In genomic region chr7:24887096-24887495, GRCm38 (mm10) we compare ENCODE assay signal across 10 mouse cellular contexts. TPM values are rescaled to one million over a fixed set of nuclear protein-coding genes. Genes with fewer than 3 reads are reported as not detected.
DNase-seq lines count a peak whose midpoint lies in the region; ATAC-seq and TF ChIP-seq lines count a peak whose summit lies in the region.
"Had no signal": no experiment of that assay in that cellular context is flagged by ENCODE, and none has a peak within 500 bp of the region (broad histone marks: within the 10 kb centered on the region; RNA-seq: fewer than 3 reads in every experiment).

No protein-coding gene starts in this region.

- no peak for DNase-seq in heart, postnatal 25 days (ENCODE audit: low spot score)
- no peak for DNase-seq in liver, embryonic 13.5 days
- no peak for DNase-seq in right cerebral cortex, adult 18-20 months
- no peak for DNase-seq in adipocyte (ENCODE audit: low spot score)
- DNase-seq in c-Kit-positive CD71-positive TER-119-positive erythroid progenitor cells, embryonic 14.5 days (ENCODE audit: low spot score): no peak
- DNase-seq: gastrocnemius, postnatal 10 days had no signal

- no peak for TF ChIP-seq POLR2A in ES-Bruce4 (IDR thresholded peaks at IDR 0.05; ENCODE audit: insufficient read depth, low read length)

- no peak for ATAC-seq in heart, embryonic 15.5 days (replicated peaks; ENCODE audit: insufficient number of reproducible peaks, insufficient read depth, low FRiP score, low read depth)
- no peak for ATAC-seq in forebrain, embryonic 13.5 days
- no peak for ATAC-seq in liver, embryonic 13.5 days (ENCODE audit: low read depth)

- TF ChIP-seq EP300 in ES-Bruce4 (IDR thresholded peaks at IDR 0.05; ENCODE audit: insufficient read depth, low read depth, low read length): no peak

- H3K27ac ChIP-seq in heart, embryonic 15.5 days: 0 out of 2 replicates have a peak overlapping the region, but pooled peaks have one; percentile 4
- peak overlapping the region; percentile 70 for H3K27ac ChIP-seq in ES-Bruce4 (ENCODE audit: insufficient read depth, low read length)
- peak overlapping the region; percentile 16; the same call in 1 of the 2 replicates for H3K27ac ChIP-seq in forebrain, embryonic 13.5 days
- peak overlapping the region; percentile 98 for H3K27ac ChIP-seq in liver, embryonic 13.5 days

- 0 out of 2 replicates have a peak overlapping the region, but pooled peaks have one; percentile 87 for H3K4me3 ChIP-seq in heart, embryonic 15.5 days
- H3K4me3 ChIP-seq in ES-Bruce4 (ENCODE audit: low read depth, low read length): peak overlapping the region; percentile 90
- H3K4me3 ChIP-seq in forebrain, embryonic 13.5 days: 0 out of 2 replicates have a peak overlapping the region, but pooled peaks have one; percentile 91
- peak overlapping the region; percentile 100 for H3K4me3 ChIP-seq in liver, embryonic 13.5 days (replicated peaks)

- TF ChIP-seq CTCF in ES-Bruce4 (IDR thresholded peaks at IDR 0.05; ENCODE audit: low read depth, low read length): no peak

- peaks cover 47% of the 10 kb centered on the region for H3K36me3 ChIP-seq in heart, embryonic 15.5 days
- H3K36me3 ChIP-seq in ES-Bruce4 (ENCODE audit: control insufficient read depth, insufficient read depth, low read length, poor library complexity, severe bottlenecking): peaks cover 52% of the 10 kb centered on the region
- H3K36me3 ChIP-seq in forebrain, embryonic 13.5 days (ENCODE audit: poor library complexity, severe bottlenecking): peaks cover 58% of the 10 kb centered on the region
- peaks cover 64% of the 10 kb centered on the region for H3K36me3 ChIP-seq in liver, embryonic 13.5 days

- intact Hi-C loops in heart, postnatal 25 days (cut with DNase I): loop anchor here (10.0 kb wide), 2 partner anchors 188 to 318 kb away; partner anchors contain the start of genes Grik5 and Zfp574

- no peaks in the 10 kb centered on the region for H3K27me3 ChIP-seq in heart, embryonic 15.5 days
- no peaks in the 10 kb centered on the region for H3K27me3 ChIP-seq in ES-Bruce4 (ENCODE audit: control insufficient read depth, insufficient read depth, low read length, poor library complexity, severe bottlenecking)
- no peaks in the 10 kb centered on the region for H3K27me3 ChIP-seq in forebrain, embryonic 13.5 days
- no peaks in the 10 kb centered on the region for H3K27me3 ChIP-seq in liver, embryonic 13.5 days

- WGBS in heart, embryonic 15.5 days: 72% methylated on average over 4 of the region's 4 CpGs
- WGBS in forebrain, embryonic 13.5 days: 52% methylated on average over 4 of the region's 4 CpGs
- WGBS in liver, embryonic 13.5 days (ENCODE audit: insufficient replicate concordance): 59% methylated on average over 4 of the region's 4 CpGs

- no peaks in the 10 kb centered on the region for H3K9me3 ChIP-seq in heart, embryonic 15.5 days (replicated peaks)
- H3K9me3 ChIP-seq in ES-Bruce4 (replicated peaks; ENCODE audit: control insufficient read depth, insufficient read depth, low read length, poor library complexity, severe bottlenecking): no peaks in the 10 kb centered on the region
- no peaks in the 10 kb centered on the region for H3K9me3 ChIP-seq in forebrain, embryonic 13.5 days (replicated peaks)
- H3K9me3 ChIP-seq in liver, embryonic 13.5 days (replicated peaks): no peaks in the 10 kb centered on the region

- H3K4me1 ChIP-seq in heart, embryonic 15.5 days (replicated peaks): peaks cover 31% of the 10 kb centered on the region
- no peaks in the 10 kb centered on the region for H3K4me1 ChIP-seq in ES-Bruce4 (ENCODE audit: control insufficient read depth, insufficient read depth, low read length)
- H3K4me1 ChIP-seq in forebrain, embryonic 13.5 days: peaks cover 31% of the 10 kb centered on the region
- peaks cover 65% of the 10 kb centered on the region for H3K4me1 ChIP-seq in liver, embryonic 13.5 days (replicated peaks)

- peak overlapping the region; percentile 99; the same call in 1 of the 2 replicates for H3K9ac ChIP-seq in heart, embryonic 15.5 days
- peak overlapping the region; percentile 97 for H3K9ac ChIP-seq in ES-Bruce4 (ENCODE audit: low read depth, poor library complexity, severe bottlenecking)
- H3K9ac ChIP-seq in forebrain, embryonic 13.5 days: peak overlapping the region; percentile 100
- H3K9ac ChIP-seq in liver, embryonic 13.5 days: peak overlapping the region; percentile 100

- peak overlapping the region; percentile 69; the same call in 1 of the 2 replicates for H3K4me2 ChIP-seq in heart, embryonic 15.5 days
- peak overlapping the region; percentile 86 for H3K4me2 ChIP-seq in forebrain, embryonic 13.5 days
- peak overlapping the region; percentile 94 for H3K4me2 ChIP-seq in liver, embryonic 13.5 days

RNA-seq across cellular contexts. Expression of gene Rps19, which starts 2.9 kb away (rescaled TPM):
- polyA plus RNA-seq in heart, embryonic 15.5 days (2015; fragmentation: Nextera tagmentation; extraction: Ambion mirVana): 1,190 and 1,237 TPM in 2 replicates
- total RNA-seq in heart, postnatal 25 days (2021): 100 to 1,000 TPM; 493 to 532 TPM
- polyA plus RNA-seq in ES-Bruce4 (2011; ENCODE audit: insufficient read depth, insufficient read length, low read depth, missing spikeins): 2,100 and 2,446 TPM in 2 replicates
- 1,732 and 1,934 TPM in 2 replicates for polyA plus RNA-seq in forebrain, embryonic 13.5 days (2015; fragmentation: Nextera tagmentation; extraction: Ambion mirVana)
- polyA plus RNA-seq in liver, embryonic 13.5 days (2015; fragmentation: Nextera tagmentation; extraction: Ambion mirVana): 1,483 and 1,612 TPM in 2 replicates

RNA-seq across cellular contexts. Expression of gene Cd79a, which starts 10.1 kb away (rescaled TPM):
- 0.15 and 0.21 TPM in 2 replicates for polyA plus RNA-seq in heart, embryonic 15.5 days (2015; fragmentation: Nextera tagmentation; extraction: Ambion mirVana)
- total RNA-seq in heart, postnatal 25 days (2021): 1 to 10 TPM in 1 of 2 experiments, under 1 TPM in 1; 0.96 to 2.0 TPM
- polyA plus RNA-seq in ES-Bruce4 (2011; ENCODE audit: insufficient read depth, insufficient read length, low read depth, missing spikeins): 2.8 and 2.9 TPM in 2 replicates
- 0.18 TPM in 1 of 2 replicates, not detected in the other for polyA plus RNA-seq in forebrain, embryonic 13.5 days (2015; fragmentation: Nextera tagmentation; extraction: Ambion mirVana)
- 0.51 and 0.61 TPM in 2 replicates for polyA plus RNA-seq in liver, embryonic 13.5 days (2015; fragmentation: Nextera tagmentation; extraction: Ambion mirVana)

RNA-seq across cellular contexts. Expression of gene Arhgef1, which starts 15.6 kb away (rescaled TPM):
- polyA plus RNA-seq in heart, embryonic 15.5 days (2015; fragmentation: Nextera tagmentation; extraction: Ambion mirVana): 59.2 and 92.5 TPM in 2 replicates
- total RNA-seq in heart, postnatal 25 days (2021): 10 to 100 TPM; 47.8 to 51.8 TPM
- polyA plus RNA-seq in ES-Bruce4 (2011; ENCODE audit: insufficient read depth, insufficient read length, low read depth, missing spikeins): 90.5 and 108 TPM in 2 replicates
- 54.2 and 54.9 TPM in 2 replicates for polyA plus RNA-seq in forebrain, embryonic 13.5 days (2015; fragmentation: Nextera tagmentation; extraction: Ambion mirVana)
- 44.3 and 48.2 TPM in 2 replicates for polyA plus RNA-seq in liver, embryonic 13.5 days (2015; fragmentation: Nextera tagmentation; extraction: Ambion mirVana)

RNA-seq across cellular contexts. Expression of gene Dmrtc2, which starts 17.2 kb away (rescaled TPM):
- not detected in 2 replicates for polyA plus RNA-seq in heart, embryonic 15.5 days (2015; fragmentation: Nextera tagmentation; extraction: Ambion mirVana)
- not detected for total RNA-seq in heart, postnatal 25 days (2021)
- polyA plus RNA-seq in ES-Bruce4 (2011; ENCODE audit: insufficient read depth, insufficient read length, low read depth, missing spikeins): 0.75 and 1.1 TPM in 2 replicates
- 0.10 and 0.13 TPM in 2 replicates for polyA plus RNA-seq in forebrain, embryonic 13.5 days (2015; fragmentation: Nextera tagmentation; extraction: Ambion mirVana)
- polyA plus RNA-seq in liver, embryonic 13.5 days (2015; fragmentation: Nextera tagmentation; extraction: Ambion mirVana): not detected in 2 replicates
- total RNA-seq: gastrocnemius, postnatal 10 days; left cerebral cortex, postnatal 14 days had no signal

RNA-seq across cellular contexts. Expression of gene Lypd4, which starts 17.4 kb away (rescaled TPM):
- not detected in 2 replicates for polyA plus RNA-seq in heart, embryonic 15.5 days (2015; fragmentation: Nextera tagmentation; extraction: Ambion mirVana)
- total RNA-seq in heart, postnatal 25 days (2021): not detected
- not detected in 2 replicates for polyA plus RNA-seq in ES-Bruce4 (2011; ENCODE audit: insufficient read depth, insufficient read length, low read depth, missing spikeins)
- not detected in 2 replicates for polyA plus RNA-seq in forebrain, embryonic 13.5 days (2015; fragmentation: Nextera tagmentation; extraction: Ambion mirVana)
- polyA plus RNA-seq in liver, embryonic 13.5 days (2015; fragmentation: Nextera tagmentation; extraction: Ambion mirVana): not detected in 2 replicates
- total RNA-seq: gastrocnemius, postnatal 10 days; left cerebral cortex, postnatal 14 days had no signal

Comparison
In these comparisons a context has a peak if more than half of its experiments do, and no peak if none do; other contexts are left out.
1. H3K27ac ChIP-seq: peak in every context shown above with its lines; median percentile 98 in liver, embryonic 13.5 days; 70 in ES-Bruce4; 16 in forebrain, embryonic 13.5 days; 4 in heart, embryonic 15.5 days.